Mouse (Mus musculus): ENCODE measurements around the gene Aoah.

- TF ChIP-seq CTCF (IDR thresholded peaks at IDR 0.05; ENCODE audit: low read depth) (no peak), EP300 (IDR thresholded peaks at IDR 0.05; ENCODE audit: low read depth) (no peak)
These were observed 242.1 kb downstream of the Aoah start for GRCm38 (mm10) chr13:21035981-21036380.
